Mouse (Mus musculus) heart, adult 8-10 months (tissue): Measurements from ENCODE around the gene Bicdl1. TPM values are rescaled to one million over a fixed set of nuclear protein-coding genes. Genes with fewer than 3 reads are reported as not detected.

Experiments used
- DNase-seq: peaks from one replicate; pipeline ENCODE4 v3.0.0; 2022; ENCODE audit warnings: low spot score
- total RNA-seq, 4 experiments: library from RNA; stranded (reverse); gene quantifications; 2 replicates each; pipeline ENCODE4 v1.2.4; 2022

Bicdl1 gene
- total RNA-seq, 4 experiments from 2014 or later, result 6.2 to 8.9 (median 8.3) TPM

GRCm38 (mm10) chr5:115726019-115726418 is 5.4 kb downstream of the Bicdl1 start:
- DNase-seq, result no peak

- no peak for DNase-seq
These were observed 7.0 kb downstream of the Bicdl1 start for GRCm38 (mm10) chr5:115724422-115724821.

GRCm38 (mm10) chr5:115722188-115722959 is 9.0 kb downstream of the Bicdl1 start:
- DNase-seq, result no peak

GRCm38 (mm10) chr5:115720761-115721160 is 10.7 kb downstream of the Bicdl1 start:
- no peak for DNase-seq

- DNase-seq, result no peak
These were observed 13.7 kb downstream of the Bicdl1 start for GRCm38 (mm10) chr5:115717693-115718092.

GRCm38 (mm10) chr5:115717106-115717505 is 14.3 kb downstream of the Bicdl1 start:
- no peak for DNase-seq

GRCm38 (mm10) chr5:115716426-115716825 is 15.0 kb downstream of the Bicdl1 start:
- DNase-seq, result no peak

- no peak for DNase-seq
These were observed 16.7 kb downstream of the Bicdl1 start for GRCm38 (mm10) chr5:115714761-115715160.

GRCm38 (mm10) chr5:115712487-115712886 is 18.9 kb downstream of the Bicdl1 start:
- DNase-seq, result no peak

GRCm38 (mm10) chr5:115711636-115712419 is 19.6 kb downstream of the Bicdl1 start:
- DNase-seq, result no peak

GRCm38 (mm10) chr5:115710171-115710570 is 21.2 kb downstream of the Bicdl1 start:
- no peak for DNase-seq

- no peak for DNase-seq
These were observed 22.5 kb downstream of the Bicdl1 start for GRCm38 (mm10) chr5:115708930-115709329.

GRCm38 (mm10) chr5:115701981-115702380 is 29.4 kb downstream of the Bicdl1 start:
- DNase-seq, result no peak

- no peak for DNase-seq
These were observed 30.2 kb downstream of the Bicdl1 start for GRCm38 (mm10) chr5:115701215-115701614.

GRCm38 (mm10) chr5:115696811-115697210 is 34.6 kb downstream of the Bicdl1 start:
- DNase-seq, result no peak

- no peak for DNase-seq
These were observed 36.1 kb downstream of the Bicdl1 start for GRCm38 (mm10) chr5:115695191-115695770.

- no peak for DNase-seq
These were observed 38.1 kb downstream of the Bicdl1 start for GRCm38 (mm10) chr5:115693271-115693670.

GRCm38 (mm10) chr5:115686716-115687115 is 44.7 kb downstream of the Bicdl1 start:
- DNase-seq, result no peak

GRCm38 (mm10) chr5:115685126-115685525 is 46.3 kb downstream of the Bicdl1 start:
- DNase-seq, result no peak

- no peak for DNase-seq
These were observed 59.6 kb downstream of the Bicdl1 start for GRCm38 (mm10) chr5:115671846-115672245.

- DNase-seq, result no peak
These were observed 61.0 kb downstream of the Bicdl1 start for GRCm38 (mm10) chr5:115670406-115670805.

- no peak for DNase-seq
These were observed 61.4 kb downstream of the Bicdl1 start for GRCm38 (mm10) chr5:115669974-115670373.
